Mouse (Mus musculus): ENCODE results near the gene B4galt3. TPM values are rescaled to one million over a fixed set of nuclear protein-coding genes. Genes with fewer than 3 reads are reported as not detected.
"Not testable (repeated sequence)": the region's sequence is repeated elsewhere in the genome, so short reads cannot be mapped to it uniquely, and the experiment has no call there.

B4galt3 gene
- polyA plus RNA-seq, 1 experiment from 2014 or later: 80.6 TPM

DNA sequence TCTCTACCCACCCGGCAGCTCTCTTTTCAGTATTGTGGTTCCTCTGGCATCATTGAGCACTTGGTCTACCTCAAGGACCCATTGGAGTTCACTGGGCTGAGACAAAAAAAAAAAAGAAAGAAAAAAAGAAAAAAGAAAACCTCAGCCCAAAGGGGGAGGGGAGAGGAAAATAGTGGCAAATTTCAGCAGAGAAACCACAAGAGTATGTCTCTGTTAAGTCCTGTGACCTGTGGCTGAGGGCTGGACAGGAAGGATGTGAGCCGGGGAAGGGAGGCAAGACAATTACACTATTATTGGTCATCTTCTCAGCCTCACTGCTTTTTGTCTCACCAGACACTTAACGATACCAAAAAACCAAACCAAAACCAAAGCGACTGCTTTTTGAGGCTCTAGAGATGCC lies 38.3 kb upstream of the B4galt3 start:
- H3K4me3 ChIP-seq: no peak overlapping the region
- H3K4me2 ChIP-seq (replicated peaks): no peak overlapping the region
- H3K27ac ChIP-seq (replicated peaks): no peak overlapping the region
- no peak for ATAC-seq (ENCODE audit: low FRiP score, low read depth)
- WGBS: 83% methylated on average over 4 of the region's 4 CpGs
- peaks cover 34% of the 10 kb centered on the region for H3K36me3 ChIP-seq
- H3K9ac ChIP-seq (replicated peaks): no peak overlapping the region
- H3K4me1 ChIP-seq: peaks cover 8% of the 10 kb centered on the region; the same call in 1 of the 2 replicates
- H3K9me3 ChIP-seq: no peaks in the 10 kb centered on the region
- H3K27me3 ChIP-seq: no peaks in the 10 kb centered on the region

GRCm38 (mm10) chr1:171232348-171232747 lies 37.8 kb upstream of the B4galt3 start:
- H3K4me1 ChIP-seq: peaks cover 8% of the 10 kb centered on the region; the same call in 1 of the 2 replicates
- no peak overlapping the region for H3K9ac ChIP-seq (replicated peaks)
- H3K4me2 ChIP-seq (replicated peaks): no peak overlapping the region
- 83% methylated on average over 5 of the region's 5 CpGs for WGBS
- no peaks in the 10 kb centered on the region for H3K27me3 ChIP-seq
- peaks cover 39% of the 10 kb centered on the region for H3K36me3 ChIP-seq
- ATAC-seq (ENCODE audit: low FRiP score, low read depth): no peak
- H3K9me3 ChIP-seq: no peaks in the 10 kb centered on the region
- no peak overlapping the region for H3K27ac ChIP-seq (replicated peaks)
- H3K4me3 ChIP-seq: no peak overlapping the region

DNA sequence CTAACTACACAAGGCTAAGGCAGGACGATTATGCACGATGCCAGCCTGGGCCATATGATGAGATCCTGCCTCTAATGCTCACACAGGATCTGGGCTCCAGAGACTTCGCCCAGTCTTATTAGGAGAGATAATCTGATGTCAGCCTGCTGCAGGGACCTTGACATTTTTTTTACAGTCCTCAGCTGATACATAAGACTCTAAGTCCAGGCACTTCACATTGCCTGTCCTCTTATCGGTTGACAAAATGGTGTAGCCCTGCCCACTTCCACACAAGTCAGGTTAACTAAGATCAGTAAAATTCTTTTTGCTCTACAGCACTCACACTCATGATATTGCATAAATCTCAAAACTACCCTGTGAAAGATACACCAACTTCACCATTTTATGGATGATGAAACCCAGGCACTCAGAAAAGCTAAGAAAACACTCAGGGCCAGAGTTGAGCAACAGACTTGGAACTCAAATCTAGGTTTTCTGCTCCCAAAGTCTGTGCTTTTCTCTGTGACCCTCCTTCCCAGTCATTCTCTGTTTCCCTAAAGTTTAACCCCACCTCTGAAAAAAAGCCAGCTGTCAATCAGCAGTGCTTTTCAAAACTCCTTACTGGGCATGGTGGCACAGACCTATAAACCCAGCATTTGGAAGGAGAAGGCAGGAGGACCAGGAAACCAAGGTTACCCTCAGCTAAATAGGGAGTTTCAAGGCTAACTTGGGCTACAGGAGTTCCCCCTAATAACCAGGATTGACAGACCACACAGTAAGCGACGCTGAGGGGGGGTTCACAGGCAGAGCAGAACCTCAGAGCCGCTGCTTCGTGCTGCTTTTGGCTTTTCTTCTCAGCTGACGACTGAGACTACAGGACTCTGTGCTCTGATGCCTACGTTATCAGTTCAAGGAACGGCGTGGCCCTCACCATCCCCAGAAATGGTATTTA lies 37.1 kb upstream of the B4galt3 start:
- Histone ChIP-seq H3K4me3 (no peak overlapping the region), H3K4me2 (replicated peaks) (no peak overlapping the region), H3K9me3 (no peaks in the 10 kb centered on the region), H3K9ac (replicated peaks) (no peak overlapping the region), H3K27ac (replicated peaks) (no peak overlapping the region), H3K27me3 (no peaks in the 10 kb centered on the region), H3K4me1 (peaks cover 8% of the 10 kb centered on the region; the same call in 1 of the 2 replicates), H3K36me3 (peaks cover 46% of the 10 kb centered on the region)
- 89% methylated on average over 12 of the region's 12 CpGs for WGBS
- no peak for ATAC-seq (ENCODE audit: low FRiP score, low read depth)

- Histone ChIP-seq H3K4me3 (no peak within 1 kb of the TSS), H3K27me3 (no peaks in the 10 kb centered on the region), H3K9ac (replicated peaks) (no peak within 1 kb of the TSS), H3K27ac (replicated peaks) (no peak within 1 kb of the TSS), H3K4me2 (replicated peaks) (no peak within 1 kb of the TSS), H3K36me3 (peaks cover 57% of the 10 kb centered on the region), H3K9me3 (no peaks in the 10 kb centered on the region), H3K4me1 (peaks cover 8% of the 10 kb centered on the region; the same call in 1 of the 2 replicates)
- WGBS: 93% methylated on average over 14 of the region's 14 CpGs
- no peak for ATAC-seq (ENCODE audit: low FRiP score, low read depth)
Measured at GRCm38 (mm10) chr1:171234126-171234525, 36.0 kb upstream of the B4galt3 start, which contains the start of gene Fcer1g. Gene Fcer1g (minus strand): TSS chr1:171234365.

- WGBS: 97% methylated on average over 4 of the region's 4 CpGs
- no peak for ATAC-seq (ENCODE audit: low FRiP score, low read depth)
- Histone ChIP-seq H3K4me1 (peaks cover 6% of the 10 kb centered on the region; the same call in 1 of the 2 replicates), H3K9ac (replicated peaks) (no peak overlapping the region), H3K27me3 (no peaks in the 10 kb centered on the region), H3K4me3 (no peak overlapping the region), H3K27ac (replicated peaks) (no peak overlapping the region), H3K9me3 (no peaks in the 10 kb centered on the region), H3K36me3 (peaks cover 61% of the 10 kb centered on the region), H3K4me2 (replicated peaks) (no peak overlapping the region)
Measured at GRCm38 (mm10) chr1:171234538-171234937, 35.6 kb upstream of the B4galt3 start.

GRCm38 (mm10) chr1:171235791-171236190 lies 34.3 kb upstream of the B4galt3 start:
- no peaks in the 10 kb centered on the region for H3K4me1 ChIP-seq
- no peak for ATAC-seq (ENCODE audit: low FRiP score, low read depth)
- H3K27me3 ChIP-seq: no peaks in the 10 kb centered on the region
- peaks cover 74% of the 10 kb centered on the region for H3K36me3 ChIP-seq
- no peak overlapping the region for H3K9ac ChIP-seq (replicated peaks)
- no peak overlapping the region for H3K27ac ChIP-seq (replicated peaks)
- no peaks in the 10 kb centered on the region for H3K9me3 ChIP-seq
- H3K4me2 ChIP-seq (replicated peaks): no peak overlapping the region
- 93% methylated on average over 4 of the region's 4 CpGs for WGBS
- H3K4me3 ChIP-seq: no peak overlapping the region

- H3K9ac ChIP-seq (replicated peaks): no peak overlapping the region
- H3K4me2 ChIP-seq (replicated peaks): no peak overlapping the region
- no peak overlapping the region for H3K27ac ChIP-seq (replicated peaks)
- no peak for ATAC-seq (ENCODE audit: low FRiP score, low read depth)
- no peaks in the 10 kb centered on the region for H3K27me3 ChIP-seq
- no peaks in the 10 kb centered on the region for H3K4me1 ChIP-seq
- H3K4me3 ChIP-seq: no peak overlapping the region
- 69% methylated on average over 6 of the region's 6 CpGs for WGBS
- peaks cover 88% of the 10 kb centered on the region for H3K36me3 ChIP-seq
- no peaks in the 10 kb centered on the region for H3K9me3 ChIP-seq
Measured at GRCm38 (mm10) chr1:171237438-171237837, 32.7 kb upstream of the B4galt3 start.

GRCm38 (mm10) chr1:171238463-171238862 lies 31.7 kb upstream of the B4galt3 start:
- Histone ChIP-seq H3K27me3 (no peaks in the 10 kb centered on the region), H3K9me3 (no peaks in the 10 kb centered on the region), H3K4me3 (no peak overlapping the region), H3K4me1 (no peaks in the 10 kb centered on the region), H3K27ac (replicated peaks) (no peak overlapping the region), H3K4me2 (replicated peaks) (no peak overlapping the region), H3K9ac (replicated peaks) (no peak overlapping the region), H3K36me3 (peaks cover 96% of the 10 kb centered on the region)
- ATAC-seq (ENCODE audit: low FRiP score, low read depth): no peak
- 70% methylated on average over 14 of the region's 14 CpGs for WGBS

- H3K4me3 ChIP-seq: no peak overlapping the region
- no peak overlapping the region for H3K4me2 ChIP-seq (replicated peaks)
- no peaks in the 10 kb centered on the region for H3K9me3 ChIP-seq
- no peak overlapping the region for H3K9ac ChIP-seq (replicated peaks)
- WGBS: 86% methylated on average over 15 of the region's 15 CpGs
- H3K27me3 ChIP-seq: no peaks in the 10 kb centered on the region
- 0 out of 2 replicates have a peak, but pooled peaks cover 2% of the 10 kb centered on the region for H3K4me1 ChIP-seq
- ATAC-seq (ENCODE audit: low FRiP score, low read depth): no peak
- H3K36me3 ChIP-seq: peaks cover 88% of the 10 kb centered on the region
- no peak overlapping the region for H3K27ac ChIP-seq (replicated peaks)
Measured at GRCm38 (mm10) chr1:171239992-171240744, 30.0 kb upstream of the B4galt3 start.

DNA sequence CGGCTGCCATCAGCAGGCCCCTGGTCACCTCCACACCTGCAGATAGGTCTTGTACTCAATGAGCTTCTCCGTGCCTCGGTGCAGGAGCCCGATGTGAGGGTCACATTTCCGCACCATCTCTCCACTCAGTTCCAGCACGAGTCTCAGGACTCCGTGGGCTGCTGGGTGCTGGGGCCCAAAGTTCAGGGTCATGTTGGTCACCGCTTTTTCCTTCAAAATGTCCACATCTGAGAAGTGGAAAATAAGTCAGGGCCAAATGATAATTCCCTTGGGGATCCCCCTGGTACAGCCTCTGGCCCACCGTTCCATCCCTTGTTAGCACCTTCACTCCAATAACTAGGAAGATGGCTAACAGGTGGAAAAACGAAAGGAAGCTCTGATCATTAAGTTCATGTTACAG lies 29.2 kb upstream of the B4galt3 start:
- no peak for ATAC-seq (ENCODE audit: low FRiP score, low read depth)
- no peak overlapping the region for H3K9ac ChIP-seq (replicated peaks)
- H3K27ac ChIP-seq (replicated peaks): no peak overlapping the region
- 92% methylated on average over 10 of the region's 10 CpGs for WGBS
- H3K4me1 ChIP-seq: peaks cover 7% of the 10 kb centered on the region
- no peak overlapping the region for H3K4me2 ChIP-seq (replicated peaks)
- H3K4me3 ChIP-seq: no peak overlapping the region
- H3K9me3 ChIP-seq: no peaks in the 10 kb centered on the region
- H3K27me3 ChIP-seq: no peaks in the 10 kb centered on the region
- H3K36me3 ChIP-seq: peaks cover 81% of the 10 kb centered on the region

GRCm38 (mm10) chr1:171241952-171242351 lies 28.2 kb upstream of the B4galt3 start:
- H3K27ac ChIP-seq (replicated peaks); H3K9ac ChIP-seq (replicated peaks); H3K4me3 ChIP-seq; H3K4me2 ChIP-seq (replicated peaks); ATAC-seq (ENCODE audit: low FRiP score, low read depth); H3K27me3 ChIP-seq; H3K9me3 ChIP-seq: not testable (repeated sequence)
- WGBS: 82% methylated on average over 12 of the region's 12 CpGs
- Histone ChIP-seq H3K36me3 (peaks cover 72% of the 10 kb centered on the region), H3K4me1 (peaks cover 13% of the 10 kb centered on the region)

GRCm38 (mm10) chr1:171245353-171245752 lies 24.8 kb upstream of the B4galt3 start:
- Histone ChIP-seq H3K4me2 (replicated peaks) (0 out of 2 replicates have a peak overlapping the region, but pooled peaks have one; percentile 83), H3K36me3 (peaks cover 38% of the 10 kb centered on the region), H3K27me3 (0 out of 2 replicates have a peak, but pooled peaks cover 5% of the 10 kb centered on the region), H3K9ac (replicated peaks) (no peak overlapping the region), H3K27ac (replicated peaks) (no peak overlapping the region), H3K4me3 (no peak overlapping the region), H3K9me3 (no peaks in the 10 kb centered on the region), H3K4me1 (peaks cover 33% of the 10 kb centered on the region)
- no peak for ATAC-seq (ENCODE audit: low FRiP score, low read depth)
- 89% methylated on average over 8 of the region's 8 CpGs for WGBS

All from midbrain, embryonic 12.5 days (tissue).